Mouse (Mus musculus) lung, postnatal 0 days (tissue): ENCODE results near the gene Kank1.

Source experiments
- CTCF ChIP-seq: IDR thresholded peaks from 2 replicates; pipeline ENCODE4 v1.5.1; 2016; ENCODE audit warnings: antibody characterized with exemption, mild to moderate bottlenecking
- EP300 ChIP-seq: IDR thresholded peaks from 2 replicates; pipeline ENCODE4 v1.6.1; 2016; ENCODE audit warnings: antibody characterized with exemption, mild to moderate bottlenecking, control low read depth

- TF ChIP-seq EP300: no peak
- TF ChIP-seq CTCF: peak; percentile 50
Measured at GRCm38 (mm10) chr19:25373594-25373993, 136.8 kb downstream of the Kank1 start.
